Mouse (Mus musculus) limb, embryonic 10.5 days (tissue): ENCODE data around the gene Tdpoz2. TPM values are rescaled to one million over a fixed set of nuclear protein-coding genes. Genes with fewer than 3 reads are reported as not detected.
"Not testable (repeated sequence)": the region's sequence is repeated elsewhere in the genome, so short reads cannot be mapped to it uniquely, and the experiment has no call there.

Experiments used
- DNase-seq: peaks from one replicate; pipeline ENCODE4 v3.0.0-alpha.2; 2017; ENCODE audit warnings: low spot score
- H3K27ac ChIP-seq: fragments of 300-500 bp; sonication (generic); 2 replicates; pipeline ENCODE4 v1.5.1; 2016; ENCODE audit warnings: mild to moderate bottlenecking
- H3K27me3 ChIP-seq: fragments of 300-500 bp; sonication (generic); 2 replicates; pipeline ENCODE4 v1.6.1; 2016; ENCODE audit warnings: low read depth, mild to moderate bottlenecking; ENCODE audit not compliant: poor library complexity, severe bottlenecking
- H3K36me3 ChIP-seq: fragments of 300-500 bp; sonication (generic); 2 replicates; pipeline ENCODE4 v1.6.1; 2016; ENCODE audit warnings: mild to moderate bottlenecking, moderate library complexity
- H3K4me1 ChIP-seq: fragments of 300-500 bp; sonication (generic); 2 replicates; pipeline ENCODE4 v1.6.1; 2016
- H3K4me3 ChIP-seq: fragments of 300-500 bp; sonication (generic); 2 replicates; pipeline ENCODE4 v1.5.1; 2016; ENCODE audit warnings: mild to moderate bottlenecking, moderate library complexity
- H3K9me3 ChIP-seq: fragments of 300-500 bp; sonication (generic); replicated peaks from 2 replicates; pipeline ENCODE4 v1.6.1; 2016; ENCODE audit warnings: mild to moderate bottlenecking
- WGBS: fragments of 180-500 bp; shearing (Covaris S2); methylation state at CpG from one replicate; pipeline ENCODE4 v1.1.7; 2016; 5-methylcytosine and 5-hydroxymethylcytosine counted together
- polyA plus RNA-seq: library from polyadenylated mRNA; unstranded; fragments of >200 nt; fragmentation: Nextera tagmentation; extraction: Ambion mirVana; gene quantifications from 2 replicates; pipeline ENCODE4 v1.2.1, GENCODE M21; 2016

Tdpoz2 gene
- not detected in 2 replicates for polyA plus RNA-seq

DNA sequence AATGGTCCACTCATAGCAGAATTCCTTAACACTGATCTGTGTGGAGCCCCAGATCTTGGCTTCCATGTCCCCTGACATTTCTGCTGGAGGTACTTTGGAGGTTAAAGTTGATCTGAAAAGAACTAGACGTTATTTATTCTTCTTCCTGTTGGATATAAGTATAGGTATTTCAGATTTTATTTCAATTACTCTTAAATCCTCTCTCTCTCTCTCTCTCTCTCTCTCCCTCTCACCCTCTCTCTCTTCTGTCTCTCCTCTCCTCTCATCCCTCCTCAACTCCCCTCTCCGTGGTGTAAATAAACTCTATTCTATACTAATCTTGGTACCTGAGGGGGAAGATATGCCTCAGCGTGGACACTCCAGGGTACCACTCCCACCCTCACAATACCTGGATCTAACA lies at the start of gene Tdpoz2:
Gene Tdpoz2 (minus strand): TSS at position 101 of the 400 bp plus-strand sequence.
- H3K36me3 ChIP-seq = no peaks in the 10 kb centered on the region
- H3K9me3 ChIP-seq = no peaks in the 10 kb centered on the region
- WGBS = 83% methylated on average over 3 of the region's 3 CpGs

DNA sequence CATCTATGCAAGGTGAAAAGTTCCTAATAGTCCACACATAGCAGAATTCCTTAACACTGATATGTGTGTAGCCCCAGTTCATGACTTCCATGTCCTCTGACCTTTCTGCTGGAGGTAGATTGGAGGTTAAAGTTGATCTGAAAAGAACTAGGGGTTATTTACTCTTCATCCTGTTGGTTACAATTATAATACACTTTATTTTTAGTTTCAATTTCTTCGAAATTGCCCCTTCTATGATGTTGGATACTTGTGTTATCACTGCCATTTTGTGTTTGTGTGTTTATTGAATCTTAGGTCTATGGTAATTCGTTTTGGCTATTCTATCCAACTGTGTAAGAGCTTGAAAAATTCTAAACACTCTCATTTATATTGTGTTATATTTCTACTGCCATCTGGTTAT lies 40.5 kb upstream of the Tdpoz2 start, which contains the start of gene Gm37596:
Gene Gm37596 (minus strand): TSS at position 101 of the 400 bp plus-strand sequence.
- H3K36me3 ChIP-seq, DNase-seq, H3K4me3 ChIP-seq, H3K9me3 ChIP-seq, H3K27me3 ChIP-seq, H3K4me1 ChIP-seq, H3K27ac ChIP-seq: not testable (repeated sequence)
- 86% methylated on average over 1 of the region's 2 CpGs for WGBS

More for the DNA sequence above, at the start of gene Tdpoz2:
- H3K27me3 ChIP-seq = no peaks in the 10 kb centered on the region
- no peak within 1 kb of the TSS for H3K4me3 ChIP-seq
- H3K4me1 ChIP-seq = no peaks in the 10 kb centered on the region
- H3K27ac ChIP-seq = no peak within 1 kb of the TSS
- no peak for DNase-seq

DNA sequence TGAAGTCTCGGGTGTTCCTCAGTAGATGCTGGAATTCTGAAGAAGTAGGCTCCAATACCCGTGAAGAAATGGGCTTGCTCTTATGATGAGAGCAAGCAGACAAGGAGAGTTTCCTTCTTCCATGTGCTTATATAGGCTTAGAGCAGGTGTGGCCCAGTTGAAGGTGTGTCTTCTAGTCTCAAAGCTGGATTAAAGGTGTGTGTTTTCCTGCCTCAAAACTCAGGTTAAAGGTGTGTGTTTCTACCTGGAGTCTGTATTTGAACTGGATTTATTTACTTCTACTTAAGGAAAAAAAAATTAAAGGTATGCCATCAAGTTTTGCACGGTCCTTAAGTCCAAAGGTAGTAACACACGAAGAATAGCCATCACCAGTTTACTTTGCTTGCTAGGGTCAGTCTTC lies 23.7 kb upstream of the Tdpoz2 start, which contains the start of gene Tdpoz1:
Gene Tdpoz1 (minus strand): TSS at position 101 of the 400 bp plus-strand sequence.
- H3K27me3 ChIP-seq, H3K27ac ChIP-seq, H3K9me3 ChIP-seq, DNase-seq, H3K4me3 ChIP-seq, H3K36me3 ChIP-seq, H3K4me1 ChIP-seq: not testable (repeated sequence)
- WGBS = 84% methylated on average over 3 of the region's 4 CpGs

DNA sequence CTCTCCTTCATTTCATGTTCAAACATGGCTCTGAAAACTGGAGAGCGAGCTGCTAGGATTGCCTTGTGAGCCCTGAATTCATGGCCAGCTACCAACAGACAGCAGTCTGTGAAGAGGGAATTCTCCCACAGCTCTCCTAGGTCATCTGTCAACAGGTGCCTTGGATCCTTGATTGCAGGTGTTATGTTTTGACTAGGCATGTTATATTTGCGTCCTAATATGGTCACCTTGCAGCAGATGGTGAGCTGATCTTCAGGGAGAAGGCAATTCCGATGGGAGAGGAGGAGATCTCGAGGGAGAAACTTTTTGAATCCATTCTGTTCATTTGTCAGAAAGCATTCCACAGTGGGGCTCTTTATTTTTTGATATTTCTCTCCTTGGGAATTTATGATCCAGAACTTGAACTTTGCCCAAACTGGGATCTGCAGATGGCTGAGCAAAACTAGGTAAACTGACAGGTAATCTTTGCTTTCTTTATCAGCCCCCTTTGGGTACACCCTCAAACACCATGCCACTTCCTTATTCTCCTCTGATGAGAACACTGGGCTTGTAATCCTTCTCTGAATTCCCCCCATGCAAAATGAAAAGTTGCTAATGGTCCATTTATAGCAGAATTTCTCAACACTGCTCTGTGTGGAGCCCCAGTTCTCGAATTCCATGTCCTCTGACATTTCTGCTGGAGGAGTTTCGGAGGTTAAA lies 18.5 kb upstream of the Tdpoz2 start:
- DNase-seq, H3K4me1 ChIP-seq: not testable (repeated sequence)

DNA sequence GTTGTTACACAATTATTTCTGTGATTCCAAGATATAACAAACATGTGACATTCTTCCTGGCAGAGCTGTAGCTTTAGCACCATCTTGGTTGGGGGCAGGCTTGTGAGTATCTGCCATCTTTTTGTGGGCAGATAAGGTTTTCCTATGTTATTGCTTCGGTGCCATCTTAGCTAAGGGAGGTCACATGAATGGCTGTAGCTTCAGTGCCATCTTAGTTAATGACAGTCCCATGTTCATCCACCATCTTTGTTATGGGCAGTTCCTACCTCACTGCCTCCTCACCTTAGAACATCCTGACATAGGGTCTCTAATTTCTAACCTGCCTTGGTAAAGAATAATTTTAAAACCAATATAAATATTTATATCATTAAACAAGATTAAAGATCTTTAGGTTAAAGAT lies 1.8 kb upstream of the Tdpoz2 start:
- Histone ChIP-seq H3K4me1 (no peaks in the 10 kb centered on the region), H3K27me3 (no peaks in the 10 kb centered on the region), H3K27ac (no peak overlapping the region), H3K36me3 (no peaks in the 10 kb centered on the region), H3K4me3 (no peak overlapping the region), H3K9me3 (no peaks in the 10 kb centered on the region)
- WGBS = 62% methylated on average over 1 of the region's 1 CpGs
- DNase-seq = no peak

More for the DNA sequence above, 18.5 kb upstream of the Tdpoz2 start:
- not testable (repeated sequence) for H3K27ac ChIP-seq, H3K27me3 ChIP-seq, H3K9me3 ChIP-seq, H3K4me3 ChIP-seq, H3K36me3 ChIP-seq
- WGBS = 79% methylated on average over 6 of the region's 6 CpGs

DNA sequence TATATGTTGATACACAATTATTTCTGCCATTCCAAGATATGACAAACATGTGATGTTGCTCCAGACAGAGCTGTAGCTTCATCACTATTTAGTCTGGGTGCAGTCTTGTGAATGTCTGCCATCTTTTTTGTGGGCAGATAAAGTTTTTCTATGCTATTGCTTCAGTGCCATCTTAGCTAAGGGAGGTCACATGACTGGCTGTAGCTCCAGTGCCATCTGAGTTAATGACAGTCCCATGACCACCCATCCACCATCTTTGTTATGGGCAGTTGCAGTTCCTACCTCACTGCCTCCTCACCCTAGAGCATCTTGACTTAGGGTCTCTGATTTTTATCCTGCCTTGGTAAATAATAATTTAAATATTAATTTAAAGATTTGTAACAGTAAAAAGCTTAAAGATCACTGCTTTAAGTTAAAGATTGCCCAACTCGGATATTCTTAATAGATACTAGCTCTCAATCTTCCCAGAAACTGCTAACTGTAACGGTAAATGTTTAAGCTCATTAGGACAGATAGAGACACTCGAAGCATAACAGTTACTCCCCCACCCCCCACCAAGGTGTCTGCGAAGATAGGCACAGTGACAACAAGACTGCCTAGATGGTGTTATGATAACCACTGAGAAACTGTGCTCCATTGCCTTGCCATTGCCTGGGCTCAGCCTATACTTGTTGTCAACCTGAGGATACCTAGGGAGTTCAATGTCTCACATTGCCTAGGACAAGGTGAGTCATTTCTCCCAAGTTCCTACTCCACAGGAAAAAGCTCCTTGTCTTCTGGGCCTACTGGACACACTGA lies 21.4 kb downstream of the Tdpoz2 start:
- not testable (repeated sequence) for H3K4me3 ChIP-seq, H3K27ac ChIP-seq
- 88% methylated on average over 4 of the region's 4 CpGs for WGBS

DNA sequence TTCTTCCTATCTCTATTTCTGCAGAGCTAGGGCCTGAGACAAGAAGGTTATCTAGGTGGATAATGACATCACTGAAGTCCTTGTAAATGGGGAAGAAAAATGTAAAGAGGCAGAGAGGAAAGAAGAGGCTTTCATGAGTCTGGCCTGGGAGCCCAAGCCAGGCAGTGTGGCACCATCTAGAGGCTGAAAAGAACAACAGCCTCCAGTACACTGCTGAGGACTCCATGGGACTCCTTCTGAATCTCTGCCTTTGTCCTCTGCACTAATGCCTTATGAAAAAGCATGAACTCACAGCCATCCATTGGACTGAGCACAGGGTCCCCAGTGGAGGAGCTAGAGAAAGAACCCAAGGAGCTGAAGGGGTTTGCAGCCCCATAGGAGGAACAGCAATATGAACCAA lies 43.5 kb downstream of the Tdpoz2 start:
- DNase-seq, H3K36me3 ChIP-seq, H3K4me1 ChIP-seq, H3K4me3 ChIP-seq, H3K9me3 ChIP-seq, H3K27me3 ChIP-seq, H3K27ac ChIP-seq: not testable (repeated sequence)

More for the DNA sequence above, 21.4 kb downstream of the Tdpoz2 start:
- not testable (repeated sequence) for DNase-seq, H3K4me1 ChIP-seq, H3K27me3 ChIP-seq, H3K9me3 ChIP-seq, H3K36me3 ChIP-seq

DNA sequence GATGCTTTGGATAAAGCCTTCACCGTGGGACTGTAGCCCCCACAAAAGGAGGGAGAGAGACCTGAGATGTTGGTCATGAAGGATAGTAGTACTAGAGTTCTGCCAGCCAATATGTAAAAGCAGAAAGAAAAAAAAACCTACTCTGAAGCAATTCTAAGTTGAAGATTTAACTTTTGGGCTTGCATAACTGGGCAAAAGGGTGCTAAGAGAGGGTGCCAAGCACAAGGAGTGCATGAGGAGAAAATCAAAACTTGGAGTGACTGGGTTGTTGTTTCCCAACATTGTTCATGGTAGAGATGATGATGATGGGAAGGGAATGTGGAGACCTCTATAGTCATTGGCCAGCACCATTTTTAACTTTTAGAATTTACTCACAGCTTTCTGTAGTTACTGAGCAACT lies 50.6 kb downstream of the Tdpoz2 start:
- no peak for DNase-seq
- no peaks in the 10 kb centered on the region for H3K9me3 ChIP-seq
- H3K36me3 ChIP-seq = no peaks in the 10 kb centered on the region
- H3K4me3 ChIP-seq = no peak overlapping the region
- H3K27me3 ChIP-seq = no peaks in the 10 kb centered on the region
- peaks cover 12% of the 10 kb centered on the region for H3K4me1 ChIP-seq
- WGBS = 86% methylated on average over 1 of the region's 1 CpGs
- H3K27ac ChIP-seq = no peak overlapping the region

Other genes with a start within 250 kb of the Tdpoz2 start
- 0.16 and 0.21 TPM in 2 replicates for gene Tchh, start 210.4 kb downstream of the Tdpoz2 start, polyA plus RNA-seq
- gene Tchhl1, start 183.9 kb downstream of the Tdpoz2 start, polyA plus RNA-seq = not detected in 2 replicates
- 241 and 293 TPM in 2 replicates for gene S100a11, start 132.2 kb downstream of the Tdpoz2 start, polyA plus RNA-seq
- 74.9 and 78.4 TPM in 2 replicates for gene S100a10, start 97.6 kb downstream of the Tdpoz2 start, polyA plus RNA-seq
- not detected in 2 replicates for gene Tdpoz1, start 23.6 kb upstream of the Tdpoz2 start, polyA plus RNA-seq
- not detected in 2 replicates for gene Gm37596, start 40.4 kb upstream of the Tdpoz2 start, polyA plus RNA-seq
- not detected in 2 replicates for gene Gm5773, start 120.3 kb upstream of the Tdpoz2 start, polyA plus RNA-seq
- gene Tdpoz4, start 143.7 kb upstream of the Tdpoz2 start, polyA plus RNA-seq = not detected in 2 replicates
- not detected in 2 replicates for gene Tdpoz3, start 173.3 kb upstream of the Tdpoz2 start, polyA plus RNA-seq